Mouse (Mus musculus) kidney, adult 2 months (tissue): ENCODE results near the gene Fbxo10.

ENCODE experiments used
- CTCF ChIP-seq: fragments of 200-500 bp; conservative IDR thresholded peaks from 2 replicates; pipeline ENCODE4 v1.5.1; 2011; ENCODE audit warnings: low read depth, mild to moderate bottlenecking, control low read depth, low read length, moderate library complexity, mixed read lengths; ENCODE audit not compliant: insufficient read depth, insufficient read length
- POLR2A ChIP-seq: fragments of 200-500 bp; IDR thresholded peaks from one replicate; pipeline ENCODE4 v1.6.1; 2011; ENCODE audit warnings: low read depth, low read length, control low read depth

DNA sequence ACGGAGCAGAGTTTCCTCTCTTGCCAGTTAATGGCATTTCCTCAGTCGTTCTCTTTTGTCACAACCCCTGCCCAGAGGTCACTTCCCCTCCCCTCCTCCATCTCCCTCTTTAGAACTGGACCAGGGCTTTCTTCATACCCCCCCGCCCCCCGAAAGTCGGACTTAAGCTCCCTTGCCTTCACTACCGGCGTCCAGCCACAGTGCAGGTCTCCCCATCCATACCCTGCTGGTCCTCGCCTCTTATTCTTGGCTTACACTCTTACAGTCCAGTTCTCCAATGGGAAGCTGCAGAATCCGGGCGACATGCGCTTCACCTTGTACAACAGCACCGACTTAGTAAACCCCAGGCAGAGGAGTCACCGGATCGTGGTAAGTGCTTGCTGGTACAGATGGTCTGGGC is 65.4 kb downstream of the Fbxo10 start:
- TF ChIP-seq CTCF: no peak
- no peak for TF ChIP-seq POLR2A
